Mouse (Mus musculus) granulocyte monocyte progenitor cell, adult 5-6 weeks (primary cell): ENCODE measurements at regions not wholly inside any gene's neighbourhood (a gene's known extent, or its start where the extent isn't known, plus 50 kb on each side); places are given as distances from the start of the nearest gene placed in this dataset.
A peak's percentile ranks its signal among the peaks of the same experiment; 100 is the strongest.

ENCODE experiments used
- ATAC-seq: replicated peaks from 2 replicates; pipeline ENCODE4 v1.8.0; 2016; ENCODE audit warnings: mild to moderate bottlenecking, moderate TSS enrichment, inconsistent platforms; ENCODE audit not compliant: poor library complexity, severe bottlenecking

DNA sequence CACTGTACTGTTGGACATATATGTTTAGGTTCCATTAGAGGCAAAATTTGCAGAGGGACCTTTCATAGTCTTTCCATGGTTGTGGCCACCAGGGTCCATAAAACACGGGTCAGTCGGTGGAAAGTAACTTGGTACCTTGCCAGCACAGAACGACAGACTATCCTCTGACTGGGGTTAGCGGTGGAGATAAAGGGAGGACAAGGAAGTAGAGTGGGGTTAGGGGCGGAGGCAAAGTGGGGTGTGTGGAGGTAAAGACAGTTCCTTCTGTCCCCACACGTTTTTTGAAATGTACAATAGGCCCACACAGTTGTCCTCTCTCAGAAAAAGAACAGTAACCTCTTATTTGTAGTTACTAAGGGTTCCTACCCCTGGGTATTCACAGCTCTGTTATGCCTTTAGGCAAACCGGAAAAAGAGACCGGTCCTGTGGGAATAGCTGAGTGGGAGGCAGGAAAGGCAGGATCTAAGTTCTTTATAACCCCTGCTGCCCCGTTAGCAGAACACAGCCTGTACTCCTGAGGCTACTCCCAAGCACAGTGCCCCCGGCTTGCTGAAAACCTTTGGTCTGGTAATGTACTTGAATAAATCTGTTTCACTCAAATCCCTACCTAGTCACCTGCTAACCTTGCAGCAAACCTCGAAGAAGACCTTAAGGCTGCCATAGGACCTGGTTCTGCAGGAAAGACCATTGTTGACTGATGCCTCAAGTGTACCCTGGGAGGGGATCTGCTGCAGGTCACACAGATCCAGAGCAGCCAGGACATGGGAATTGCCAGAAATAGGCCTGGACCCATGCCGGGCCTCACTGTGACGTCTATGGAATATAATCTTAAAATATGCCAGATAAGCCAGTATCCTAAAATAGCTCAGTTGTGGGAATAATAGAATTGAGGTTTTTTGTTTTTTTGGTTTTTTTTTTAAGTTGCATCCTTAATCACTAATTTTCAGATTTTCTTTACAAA lies 51.6 kb upstream of the Gm29133 start:
- peak; percentile 65 for ATAC-seq
